Mouse (Mus musculus) spleen, adult 2 months (tissue): ENCODE results near the gene Pnma5.

Experiments used
- CTCF ChIP-seq: fragments of 200-500 bp; IDR thresholded peaks from 2 replicates; pipeline ENCODE4 v1.5.1; 2011; ENCODE audit warnings: mild to moderate bottlenecking, inconsistent platforms; ENCODE audit not compliant: insufficient read depth, insufficient read length, insufficient replicate concordance; ENCODE audit errors: extremely low read depth
- POLR2A ChIP-seq: fragments of 200-500 bp; IDR thresholded peaks from 2 replicates; pipeline ENCODE4 v1.6.1; 2011; ENCODE audit warnings: low read depth, low read length, inconsistent platforms

- TF ChIP-seq POLR2A (no peak), CTCF (no peak)
Observed at GRCm38 (mm10) chrX:73062323-73062722, 25.4 kb upstream of the Pnma5 start.
